Mouse (Mus musculus) thymus, postnatal 36 days (tissue): ENCODE results near the gene Tmco1.
"Not testable (repeated sequence)": the region's sequence is repeated elsewhere in the genome, so short reads cannot be mapped to it uniquely, and the experiment has no call there.

ENCODE experiments used
- DNase-seq, 2 experiments: peaks; one replicate each; pipeline ENCODE4 v3.0.0; 2022; ENCODE audit warnings: mixed read lengths in 2 of 2

The Tmco1 gene

DNA sequence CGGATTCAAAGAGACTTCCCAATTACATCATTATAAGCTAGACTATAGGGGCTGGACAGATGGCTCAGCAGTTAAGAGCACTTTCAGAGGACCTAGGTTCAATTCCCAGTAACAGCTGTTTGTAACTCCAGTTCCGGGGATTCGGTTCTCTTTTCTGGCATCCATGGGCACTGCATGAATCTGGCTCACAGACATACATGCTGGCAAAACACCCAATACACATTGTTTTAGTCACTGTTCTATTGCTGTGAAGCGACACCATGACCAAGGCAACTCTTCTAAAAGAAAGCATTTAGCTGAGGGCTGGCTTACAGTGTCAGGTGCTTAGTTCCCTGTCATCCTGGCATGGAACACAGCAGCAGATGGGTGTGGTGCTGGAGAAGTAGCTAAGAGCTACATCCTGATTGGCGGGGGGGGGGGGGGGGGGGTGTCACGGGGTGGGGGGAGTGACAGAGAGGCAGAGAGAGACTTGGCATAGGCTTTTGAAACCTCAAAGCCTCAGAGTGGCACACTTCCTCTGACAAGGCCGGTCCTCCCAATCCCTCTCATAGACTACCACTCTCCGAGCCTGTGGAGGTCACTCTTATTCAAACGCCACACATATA lies 31.1 kb downstream of the Tmco1 start:
- no peak for DNase-seq

DNA sequence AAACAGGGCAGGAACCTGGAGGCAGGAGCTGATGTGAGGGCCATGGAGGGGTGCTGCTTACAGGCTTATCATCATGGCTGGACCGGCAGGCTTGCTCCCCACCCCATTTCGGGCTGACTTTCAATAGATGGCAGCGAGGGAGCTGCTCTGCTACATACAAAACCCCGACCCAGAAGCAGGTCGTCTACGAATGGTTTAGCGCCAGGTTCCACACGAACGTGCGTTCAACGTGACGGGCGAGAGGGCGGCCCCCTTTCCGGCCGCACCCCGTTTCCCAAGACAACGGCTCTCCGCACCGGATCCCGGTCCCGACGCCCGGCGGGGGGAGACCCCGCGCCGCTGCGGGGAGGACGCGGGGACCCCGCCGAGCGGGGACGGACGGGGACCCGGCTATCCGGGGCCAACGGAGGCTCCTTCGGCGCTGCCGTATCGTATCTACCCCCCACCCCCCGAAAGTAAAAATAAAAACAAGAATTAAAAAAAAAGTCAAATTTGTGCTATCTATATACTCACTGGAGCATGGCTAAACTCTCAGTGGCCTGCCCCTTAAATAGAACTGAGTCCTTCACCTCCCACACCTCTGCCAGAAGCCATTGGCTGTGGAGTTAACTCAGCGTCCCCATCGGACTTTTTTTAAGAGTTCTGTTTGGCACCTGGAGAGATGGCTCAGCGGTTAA lies 32.1 kb downstream of the Tmco1 start:
- peak; percentile 7 to 32 for DNase-seq

GRCm38 (mm10) chr1:167340910-167341528 lies 32.8 kb downstream of the Tmco1 start:
- DNase-seq = no peak

- DNase-seq = no peak
Measured at GRCm38 (mm10) chr1:167342831-167343230, 34.7 kb downstream of the Tmco1 start.

DNA sequence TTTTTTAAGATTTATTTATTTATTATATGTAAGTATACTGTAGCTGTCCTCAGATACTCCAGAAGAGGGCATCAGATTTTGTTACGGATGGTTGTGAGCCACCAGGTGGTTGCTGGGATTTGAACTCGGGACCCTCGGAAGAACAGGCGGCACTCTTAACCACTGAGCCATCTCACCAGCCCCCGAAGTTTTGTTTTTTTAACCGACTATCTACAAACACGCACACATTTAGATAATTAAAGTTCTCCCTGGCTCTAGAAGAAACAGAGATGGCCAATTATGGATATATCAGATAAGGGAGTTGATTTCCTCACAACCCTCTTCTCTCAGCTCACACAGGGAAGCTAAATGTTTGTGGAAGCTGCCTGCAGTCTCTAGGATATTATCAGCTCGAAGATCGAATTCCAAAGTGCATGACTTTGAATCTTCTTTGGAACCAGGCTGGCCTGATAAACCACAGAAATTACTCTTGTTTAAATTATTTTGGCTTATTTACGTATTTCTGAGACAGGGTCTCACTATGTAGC lies 37.9 kb downstream of the Tmco1 start:
- DNase-seq = not testable (repeated sequence)

- DNase-seq = not testable (repeated sequence)
Measured at GRCm38 (mm10) chr1:167349206-167349605, 41.0 kb downstream of the Tmco1 start.

DNA sequence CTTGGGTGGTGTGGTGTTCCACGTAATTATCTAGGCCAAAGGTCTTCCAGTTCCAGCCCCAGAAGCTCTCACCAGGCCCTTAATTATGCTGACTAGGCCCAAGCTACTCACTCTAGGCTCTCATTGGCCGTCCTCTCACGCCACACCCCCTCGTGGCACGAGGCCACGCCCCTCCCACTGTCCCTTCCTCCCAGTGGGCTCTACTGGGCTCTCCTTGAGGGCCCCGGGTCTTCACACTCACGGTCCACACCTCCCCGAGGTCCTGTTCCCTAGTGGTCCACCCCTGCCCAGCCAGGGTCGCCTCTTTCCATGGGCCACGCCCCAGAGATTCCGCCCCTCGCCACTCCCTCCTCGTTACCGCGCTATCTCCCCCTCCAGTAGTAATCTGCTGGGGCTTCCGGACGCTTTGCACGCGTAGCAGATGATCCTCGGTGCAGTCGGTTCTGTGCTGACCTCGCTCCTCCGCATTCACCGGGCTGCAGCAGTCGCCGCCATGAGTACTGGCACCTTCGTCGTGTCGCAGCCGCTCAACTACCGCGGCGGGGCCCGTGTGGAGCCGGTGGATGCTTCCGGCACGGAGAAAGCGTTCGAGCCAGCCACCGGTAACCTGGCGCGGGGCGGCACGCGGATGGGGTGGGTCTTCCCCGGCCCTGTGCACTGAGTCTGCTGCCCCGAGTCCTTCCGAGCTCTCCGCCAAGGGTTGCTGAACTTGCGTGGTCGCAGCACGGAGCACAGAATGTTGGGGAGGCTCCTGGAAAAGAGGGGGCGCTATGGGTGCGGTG lies 41.8 kb downstream of the Tmco1 start, which contains the start of gene Aldh9a1:
Gene Aldh9a1, plus strand, starts transcription at position 177 of the 782 bp plus-strand sequence.
- DNase-seq = peak; percentile 81 to 82

DNA sequence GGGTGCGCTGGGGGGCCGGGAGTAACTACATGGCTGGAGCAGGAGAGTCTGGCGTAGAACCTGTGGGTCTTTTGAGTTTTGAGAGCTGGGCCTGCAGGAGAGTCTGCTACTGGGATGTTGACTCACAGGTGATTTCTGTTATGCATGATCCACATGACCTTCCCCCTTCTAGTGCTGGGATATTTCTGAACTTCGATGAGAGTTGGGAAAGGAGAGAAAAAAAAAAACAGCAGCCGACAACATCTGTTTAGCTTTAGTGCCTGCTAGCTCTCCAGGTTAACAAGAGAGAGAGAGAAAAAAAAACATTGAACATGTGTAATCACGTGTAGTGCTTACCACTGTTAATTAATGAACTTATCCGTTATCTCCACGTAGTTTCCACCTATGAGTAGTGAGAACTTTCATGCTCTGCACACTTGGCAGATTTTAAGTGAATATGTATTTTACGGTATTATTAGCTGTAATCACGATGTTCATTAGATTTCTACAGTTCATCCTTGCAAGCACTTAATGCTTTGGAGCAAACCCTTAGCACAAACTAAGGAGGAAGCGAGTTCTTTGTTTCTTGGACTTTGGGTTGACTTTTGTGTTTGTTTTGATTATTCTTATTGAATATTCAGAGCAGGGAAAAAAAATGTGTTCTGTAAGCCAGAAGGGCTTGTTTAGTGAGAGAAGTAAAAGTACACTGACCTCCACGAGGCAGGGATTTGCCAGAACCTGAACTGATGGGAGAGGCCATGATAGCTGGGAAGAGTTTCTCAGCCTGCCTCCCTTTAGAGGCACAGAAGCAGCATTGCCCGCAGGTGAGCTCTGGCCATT lies 42.6 kb downstream of the Tmco1 start:
- no peak for DNase-seq

DNA sequence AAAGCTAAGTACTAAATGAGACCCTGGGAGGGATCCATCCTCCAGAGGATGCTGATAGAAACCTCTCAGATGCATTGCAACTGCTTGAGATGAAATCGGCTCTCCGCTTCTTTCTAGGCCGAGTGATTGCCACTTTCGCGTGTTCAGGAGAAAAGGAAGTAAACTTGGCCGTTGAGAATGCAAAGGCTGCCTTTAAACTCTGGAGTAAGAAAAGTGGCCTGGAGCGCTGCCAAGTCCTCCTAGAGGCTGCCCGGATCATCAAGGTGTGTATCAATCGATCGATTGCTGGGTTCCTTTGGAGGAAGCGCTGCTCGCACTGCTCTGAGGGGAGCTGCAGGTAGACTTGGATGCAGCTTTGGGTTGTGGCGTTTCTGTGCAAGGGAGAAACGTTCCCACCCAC lies 44.2 kb downstream of the Tmco1 start:
- DNase-seq = no peak

DNA sequence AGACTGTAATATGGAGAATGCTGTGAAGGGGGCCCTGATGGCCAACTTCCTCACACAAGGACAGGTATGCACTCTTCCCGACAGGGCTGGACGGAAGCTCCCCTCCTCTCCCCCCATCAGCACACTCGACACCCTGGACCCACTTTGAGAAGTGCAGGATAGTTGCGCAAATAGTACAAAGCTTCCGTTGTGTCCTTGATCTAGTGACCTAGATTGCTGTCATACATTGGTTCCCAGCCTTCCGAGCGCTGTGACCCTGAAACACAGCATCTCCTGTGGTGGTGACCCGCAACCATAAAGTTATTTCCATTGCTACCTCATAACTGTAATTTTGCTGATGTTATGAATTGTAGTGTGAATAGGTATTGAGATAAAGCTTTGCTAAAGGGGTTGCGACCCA lies 49.2 kb downstream of the Tmco1 start:
- no peak for DNase-seq

- no peak for DNase-seq
Measured at GRCm38 (mm10) chr1:167358731-167359130, 50.6 kb downstream of the Tmco1 start.

GRCm38 (mm10) chr1:167360268-167360667 lies 52.1 kb downstream of the Tmco1 start:
- DNase-seq = no peak

DNA sequence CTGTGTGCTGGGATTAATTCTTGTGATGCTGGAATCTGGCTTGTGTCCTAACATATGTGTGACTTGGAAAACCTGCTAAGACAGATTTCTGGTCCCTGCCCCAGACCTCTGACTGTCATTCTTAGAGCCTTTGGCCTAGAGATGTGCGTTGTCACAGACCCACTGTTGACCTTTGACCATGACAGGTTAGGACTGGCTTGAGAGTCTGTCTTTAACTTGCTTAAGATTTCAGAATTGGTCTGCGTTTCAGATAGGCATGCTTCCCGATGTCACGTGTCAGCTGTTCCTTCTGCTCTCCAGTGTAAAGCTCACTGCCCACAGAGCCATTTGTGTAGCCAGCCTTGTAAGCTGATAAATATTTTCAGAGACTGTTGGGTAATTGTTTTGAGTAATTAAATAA lies 54.6 kb downstream of the Tmco1 start:
- no peak for DNase-seq

DNA sequence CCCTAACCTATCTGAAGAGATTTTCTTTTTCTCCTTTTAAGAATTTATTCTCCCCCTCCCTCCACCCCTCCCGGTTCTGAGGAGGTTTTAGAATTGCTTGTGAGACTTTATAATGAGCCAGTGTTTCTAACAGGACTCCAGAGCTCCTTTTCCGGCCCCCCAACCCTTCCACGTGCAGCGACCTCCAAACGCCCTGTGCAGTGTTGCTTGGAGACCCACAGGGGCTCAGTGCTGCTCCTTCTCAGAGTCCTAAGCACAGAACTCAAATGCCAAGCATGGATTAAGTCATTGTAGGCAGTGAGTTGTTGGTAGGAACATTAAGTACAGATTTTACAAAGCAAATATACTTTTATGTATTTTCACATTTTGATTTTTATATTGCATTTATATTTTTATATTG lies 55.1 kb downstream of the Tmco1 start:
- no peak for DNase-seq

- no peak for DNase-seq
Measured at GRCm38 (mm10) chr1:167365808-167366207, 57.6 kb downstream of the Tmco1 start.

GRCm38 (mm10) chr1:167366621-167367020 lies 58.4 kb downstream of the Tmco1 start:
- DNase-seq = no peak

GRCm38 (mm10) chr1:167368018-167368417 lies 59.8 kb downstream of the Tmco1 start:
- no peak for DNase-seq

GRCm38 (mm10) chr1:167368513-167368912 lies 60.3 kb downstream of the Tmco1 start:
- no peak for DNase-seq

DNA sequence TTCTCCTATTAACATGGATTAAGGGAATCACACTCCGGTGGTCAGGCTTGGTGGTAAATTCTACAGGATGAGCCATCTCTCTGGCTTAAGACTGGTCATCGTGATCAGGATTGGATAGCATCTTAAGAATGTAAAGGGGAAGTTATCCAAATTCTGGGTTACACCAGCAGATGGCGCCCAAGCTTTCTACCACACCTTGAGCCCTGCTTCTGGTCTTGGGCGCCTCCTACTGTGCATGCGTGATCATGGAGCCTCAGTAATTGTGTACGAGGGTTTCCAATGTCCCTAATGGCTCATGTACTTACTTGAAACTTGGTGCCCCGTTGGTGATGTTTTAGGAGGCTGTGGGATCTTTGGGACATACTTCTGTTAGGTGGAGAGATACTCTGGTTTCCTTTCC lies 61.7 kb downstream of the Tmco1 start:
- peak; percentile 81 to 88 for DNase-seq

- DNase-seq = no peak
Measured at GRCm38 (mm10) chr1:167372739-167373138, 64.6 kb downstream of the Tmco1 start.

DNA sequence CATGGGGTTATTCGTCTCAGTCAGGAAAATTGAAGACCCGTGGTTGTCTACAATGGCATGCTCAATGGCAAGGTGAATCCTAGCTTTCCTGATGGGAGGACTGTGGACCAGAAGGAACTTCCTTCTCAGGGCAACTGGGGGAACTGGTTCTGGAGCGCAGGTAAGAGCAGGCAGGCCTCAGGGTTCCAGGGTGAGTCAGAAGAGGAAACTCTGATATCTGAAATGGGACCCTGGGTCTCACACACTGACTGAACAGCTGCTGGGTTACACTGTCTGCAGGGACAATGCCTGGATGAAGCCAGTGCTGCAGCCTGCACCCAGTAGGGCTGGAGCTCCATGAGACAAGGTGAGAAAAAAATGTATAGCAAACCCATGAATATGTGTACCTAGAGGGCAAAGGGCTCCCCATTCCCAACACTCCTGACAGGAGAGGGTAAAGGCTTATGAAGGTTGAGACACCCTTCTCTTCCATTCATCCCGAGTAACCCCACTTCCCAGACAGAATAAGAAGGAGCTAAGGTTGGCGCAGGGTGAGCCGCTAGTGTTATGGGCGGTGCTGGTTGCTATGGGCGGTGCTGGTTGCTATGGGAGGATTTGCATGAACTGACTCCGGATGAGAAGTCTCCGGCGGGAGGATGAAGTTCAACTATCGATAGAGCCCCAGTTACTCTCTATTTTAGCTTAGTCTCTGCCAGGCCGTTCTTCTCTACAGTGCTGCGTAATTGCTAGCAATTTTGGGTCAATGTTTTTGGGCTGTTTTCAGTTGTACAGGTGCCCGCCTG lies 66.0 kb downstream of the Tmco1 start:
- DNase-seq = peak; percentile 70
